Mouse (Mus musculus): ENCODE data around the gene Ifrd1.

- TF ChIP-seq CTCF (IDR thresholded peaks at IDR 0.05; ENCODE audit: low read depth, low read length) (no peak), POLR2AphosphoS5 (IDR thresholded peaks at IDR 0.05; ENCODE audit: insufficient replicate concordance, low read depth, low read length) (no peak), GATA1 (IDR thresholded peaks at IDR 0.05; ENCODE audit: borderline replicate concordance, low read length) (no peak)
These were observed 33.1 kb downstream of the Ifrd1 start for GRCm38 (mm10) chr12:40214888-40215876.

Measured in G1E (cell line).